Mouse (Mus musculus) heart, postnatal 0 days (tissue): ENCODE data around the gene Cdadc1.

Source experiments
- CTCF ChIP-seq: IDR thresholded peaks from 2 replicates; pipeline ENCODE4 v1.5.1; 2016; ENCODE audit warnings: antibody characterized with exemption, control low read depth, low read depth
- EP300 ChIP-seq: IDR thresholded peaks from 2 replicates; pipeline ENCODE4 v1.6.1; 2016; ENCODE audit warnings: antibody characterized with exemption, low read depth

DNA sequence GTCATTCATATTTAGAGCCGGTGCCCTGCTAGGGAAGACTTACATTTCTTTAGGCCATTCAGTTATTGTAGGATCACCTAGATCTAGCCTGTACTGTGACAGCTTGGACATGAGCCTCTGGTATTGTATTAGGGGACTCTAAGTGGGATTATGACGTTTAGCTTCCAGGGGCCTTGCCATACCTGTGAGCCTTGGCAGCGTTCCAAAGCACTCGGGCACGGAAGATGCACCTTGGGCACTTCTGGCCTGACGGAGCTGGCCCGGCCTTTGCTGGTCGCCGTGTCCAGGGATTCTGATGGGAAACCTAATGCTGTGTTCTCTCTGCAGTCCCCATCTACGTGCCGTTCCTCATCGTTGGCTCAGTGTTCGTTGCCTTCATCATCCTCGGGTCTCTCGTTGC, 31.5 kb upstream of the Cdadc1 start:
- TF ChIP-seq CTCF (no peak), EP300 (no peak)
